Mouse (Mus musculus): ENCODE data around the gene Rnf26. TPM values are rescaled to one million over a fixed set of nuclear protein-coding genes. Genes with fewer than 3 reads are reported as not detected.

Rnf26 gene
- polyA plus RNA-seq, 1 experiment from 2014 or later: 70.5 TPM

DNA sequence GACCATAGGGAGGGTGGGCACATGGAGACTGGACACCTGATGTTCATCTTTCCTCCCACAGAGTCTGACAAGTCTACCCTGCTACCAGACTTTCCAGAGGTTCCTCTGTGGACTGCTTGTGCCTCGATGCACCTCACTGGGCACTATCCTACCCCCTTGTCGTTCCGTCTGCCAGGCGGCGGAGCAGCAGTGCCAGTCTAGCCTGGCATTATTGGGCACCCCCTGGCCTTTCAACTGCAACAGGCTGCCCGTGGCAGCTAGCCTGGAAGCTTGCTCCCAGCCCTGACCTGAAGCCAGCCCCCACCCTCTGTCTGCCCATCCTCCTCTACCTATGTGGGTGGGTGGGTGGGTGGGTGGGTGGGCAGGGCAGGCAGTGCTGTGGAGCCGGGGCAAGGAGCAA lies 7.1 kb downstream of the Rnf26 start:
- Histone ChIP-seq H3K27me3 (no peaks in the 10 kb centered on the region), H3K27ac (no peak overlapping the region), H3K4me2 (no peak overlapping the region), H3K36me3 (peaks cover 36% of the 10 kb centered on the region; the same call in 1 of the 2 replicates), H3K9ac (no peak overlapping the region), H3K4me1 (peaks cover 47% of the 10 kb centered on the region), H3K9me3 (no peaks in the 10 kb centered on the region), H3K4me3 (no peak overlapping the region)
- WGBS: 92% methylated on average over 7 of the region's 7 CpGs
- ATAC-seq (ENCODE audit: insufficient number of reproducible peaks, low FRiP score, low TSS enrichment, low read depth): no peak

DNA sequence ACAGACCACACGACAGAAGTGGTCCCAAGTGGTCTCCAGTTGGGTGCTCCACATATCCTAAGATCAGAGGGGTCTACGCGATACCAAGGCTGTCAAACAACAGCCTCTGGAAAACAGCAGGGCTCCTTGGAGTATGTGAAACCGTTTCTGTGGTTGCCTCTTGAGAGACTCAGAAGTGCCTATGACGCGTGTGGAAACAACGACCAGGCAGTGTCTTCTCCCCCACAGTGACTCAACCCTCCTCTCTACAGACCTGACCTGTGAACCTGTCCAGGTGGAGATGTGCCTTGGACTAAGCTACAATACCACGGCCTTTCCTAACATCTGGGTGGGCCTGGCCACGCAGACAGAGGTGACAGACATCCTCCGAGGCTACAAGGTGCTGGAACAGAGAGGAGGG lies 7.5 kb downstream of the Rnf26 start:
- 86% methylated on average over 10 of the region's 10 CpGs for WGBS
- Histone ChIP-seq H3K27ac (no peak overlapping the region), H3K9me3 (no peaks in the 10 kb centered on the region), H3K4me1 (peaks cover 47% of the 10 kb centered on the region), H3K4me2 (no peak overlapping the region), H3K36me3 (peaks cover 36% of the 10 kb centered on the region; the same call in 1 of the 2 replicates), H3K9ac (no peak overlapping the region), H3K4me3 (no peak overlapping the region), H3K27me3 (no peaks in the 10 kb centered on the region)
- no peak for ATAC-seq (ENCODE audit: insufficient number of reproducible peaks, low FRiP score, low TSS enrichment, low read depth)

DNA sequence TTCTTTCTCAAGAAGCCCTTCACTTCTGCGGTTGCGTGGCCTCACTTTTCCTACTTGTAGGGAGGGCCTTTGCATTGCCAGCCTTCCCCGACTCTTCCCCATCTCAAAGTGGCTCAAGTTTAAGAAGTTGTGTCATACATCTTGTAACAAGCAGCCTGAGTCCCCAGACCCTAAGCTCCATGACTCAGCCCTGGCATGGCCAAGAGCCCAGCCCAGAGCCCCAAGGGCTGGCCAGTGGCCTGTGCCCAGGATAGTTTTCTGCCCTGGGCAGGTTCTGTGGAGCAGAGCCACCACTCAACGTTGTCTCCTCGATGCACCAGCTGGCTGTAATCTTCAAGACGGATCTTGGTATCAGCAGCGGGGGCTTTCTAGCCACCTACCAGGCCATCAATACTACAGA lies 8.4 kb downstream of the Rnf26 start:
- H3K27ac ChIP-seq: no peak overlapping the region
- no peak overlapping the region for H3K4me3 ChIP-seq
- no peaks in the 10 kb centered on the region for H3K9me3 ChIP-seq
- H3K9ac ChIP-seq: no peak overlapping the region
- WGBS: 92% methylated on average over 7 of the region's 7 CpGs
- no peak for ATAC-seq (ENCODE audit: insufficient number of reproducible peaks, low FRiP score, low TSS enrichment, low read depth)
- peaks cover 39% of the 10 kb centered on the region for H3K4me1 ChIP-seq
- H3K4me2 ChIP-seq: no peak overlapping the region
- no peaks in the 10 kb centered on the region for H3K27me3 ChIP-seq
- peaks cover 36% of the 10 kb centered on the region; the same call in 1 of the 2 replicates for H3K36me3 ChIP-seq

DNA sequence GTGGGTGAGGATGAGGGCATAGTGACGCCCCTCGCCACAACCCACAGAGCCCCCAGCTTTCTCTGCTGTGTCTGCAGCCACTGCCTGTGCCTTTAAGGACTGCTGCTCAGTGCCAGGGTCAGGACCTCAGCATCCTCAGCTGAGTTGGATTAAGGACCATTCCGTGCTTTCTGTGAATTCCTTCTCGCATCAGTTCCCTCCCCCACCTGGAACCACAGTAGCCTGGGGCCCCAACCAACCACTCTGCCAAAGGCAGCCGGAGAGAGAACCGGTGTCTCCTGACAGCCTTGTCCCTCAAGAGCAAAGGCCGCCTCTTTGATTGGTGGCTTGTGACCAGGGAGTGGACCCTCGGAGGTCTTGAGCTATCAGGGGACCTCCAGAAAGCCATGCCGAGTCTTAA lies 11.8 kb downstream of the Rnf26 start, which contains the start of gene Mfrp:
TSS of gene Mfrp (plus strand) at position 240 of the 400 bp plus-strand sequence.
- no peak within 1 kb of the TSS for H3K4me3 ChIP-seq
- H3K4me2 ChIP-seq: no peak within 1 kb of the TSS
- H3K36me3 ChIP-seq: peaks cover 27% of the 10 kb centered on the region; the same call in 1 of the 2 replicates
- 56% methylated on average over 9 of the region's 9 CpGs for WGBS
- ATAC-seq (ENCODE audit: insufficient number of reproducible peaks, low FRiP score, low TSS enrichment, low read depth): no peak
- peaks cover 8% of the 10 kb centered on the region for H3K4me1 ChIP-seq
- H3K27ac ChIP-seq: no peak within 1 kb of the TSS
- no peaks in the 10 kb centered on the region for H3K9me3 ChIP-seq
- no peaks in the 10 kb centered on the region for H3K27me3 ChIP-seq
- H3K9ac ChIP-seq: no peak within 1 kb of the TSS

DNA sequence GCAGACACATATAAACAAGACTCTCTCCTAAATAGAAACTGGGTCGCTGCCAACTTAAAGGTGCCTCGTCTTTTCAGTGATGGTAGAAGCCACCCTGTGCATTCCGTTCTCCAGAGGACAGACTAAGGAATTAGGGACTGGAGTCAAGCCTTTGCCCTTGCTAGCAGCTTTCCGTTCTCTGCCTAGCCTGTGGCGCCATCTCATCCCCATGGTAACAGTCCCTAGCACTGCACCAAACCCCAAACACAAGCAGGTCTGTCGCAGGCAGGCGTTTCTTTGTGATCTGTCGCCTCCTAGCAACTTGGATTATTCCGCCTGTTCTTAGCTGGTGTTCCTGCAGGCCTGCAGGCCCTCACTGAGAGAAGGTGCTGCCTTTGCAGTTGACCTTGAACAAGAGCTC lies 16.8 kb downstream of the Rnf26 start:
- no peak overlapping the region for H3K4me2 ChIP-seq
- peaks cover 30% of the 10 kb centered on the region for H3K36me3 ChIP-seq
- H3K27me3 ChIP-seq: no peaks in the 10 kb centered on the region
- H3K9me3 ChIP-seq: no peaks in the 10 kb centered on the region
- no peak overlapping the region for H3K4me3 ChIP-seq
- H3K4me1 ChIP-seq: peaks cover 12% of the 10 kb centered on the region
- WGBS: 39% methylated on average over 9 of the region's 9 CpGs
- H3K9ac ChIP-seq: no peak overlapping the region
- no peak for ATAC-seq (ENCODE audit: insufficient number of reproducible peaks, low FRiP score, low TSS enrichment, low read depth)
- no peak overlapping the region for H3K27ac ChIP-seq

DNA sequence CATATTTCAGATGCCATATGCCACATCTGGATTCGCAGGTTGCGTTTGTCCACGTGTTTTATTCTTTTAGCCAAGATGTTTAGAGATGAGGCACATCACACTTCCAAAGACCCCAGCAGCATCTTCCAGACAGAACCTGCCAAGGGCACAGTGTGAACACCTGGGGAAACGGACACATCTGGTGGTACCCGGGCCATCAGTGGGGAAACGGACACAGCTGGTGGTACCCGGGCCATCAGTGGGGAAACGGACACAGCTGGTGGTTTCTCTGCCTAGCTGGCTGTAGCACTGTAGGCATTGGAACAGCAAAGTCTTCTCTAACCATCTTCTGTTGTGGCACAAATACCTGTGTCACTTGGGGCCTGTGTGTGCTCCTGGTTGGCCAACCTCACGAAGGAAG lies 17.5 kb downstream of the Rnf26 start:
- 84% methylated on average over 9 of the region's 9 CpGs for WGBS
- no peaks in the 10 kb centered on the region for H3K27me3 ChIP-seq
- no peak overlapping the region for H3K4me2 ChIP-seq
- H3K4me3 ChIP-seq: no peak overlapping the region
- no peak overlapping the region for H3K27ac ChIP-seq
- no peaks in the 10 kb centered on the region for H3K9me3 ChIP-seq
- peaks cover 34% of the 10 kb centered on the region for H3K36me3 ChIP-seq
- no peak overlapping the region for H3K9ac ChIP-seq
- H3K4me1 ChIP-seq: peaks cover 12% of the 10 kb centered on the region
- ATAC-seq (ENCODE audit: insufficient number of reproducible peaks, low FRiP score, low TSS enrichment, low read depth): no peak

DNA sequence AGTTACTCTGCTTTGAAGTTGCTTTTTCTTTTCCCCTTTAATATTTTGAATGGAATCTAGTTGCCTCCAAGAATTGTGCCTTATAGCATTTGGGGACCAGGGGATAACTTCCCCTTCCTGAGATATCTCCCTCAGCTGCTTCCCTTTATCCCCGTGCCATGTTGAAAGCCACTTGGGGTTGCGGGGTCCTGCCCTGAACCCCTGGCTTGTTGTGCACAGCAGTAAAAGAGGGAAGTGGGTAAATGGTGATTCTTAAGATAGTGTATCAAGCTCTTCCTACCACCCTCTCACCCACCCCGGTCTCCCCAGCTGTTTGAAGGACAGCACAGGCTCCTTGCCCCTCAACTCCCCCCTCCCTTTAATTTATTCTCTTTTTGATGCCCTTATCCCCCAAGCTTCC lies 18.6 kb downstream of the Rnf26 start:
- Histone ChIP-seq H3K36me3 (peaks cover 34% of the 10 kb centered on the region), H3K4me3 (no peak overlapping the region), H3K27ac (no peak overlapping the region), H3K9ac (no peak overlapping the region), H3K4me1 (peaks cover 12% of the 10 kb centered on the region), H3K27me3 (no peaks in the 10 kb centered on the region), H3K4me2 (no peak overlapping the region), H3K9me3 (no peaks in the 10 kb centered on the region)
- ATAC-seq (ENCODE audit: insufficient number of reproducible peaks, low FRiP score, low TSS enrichment, low read depth): no peak
- 90% methylated on average over 3 of the region's 3 CpGs for WGBS

DNA sequence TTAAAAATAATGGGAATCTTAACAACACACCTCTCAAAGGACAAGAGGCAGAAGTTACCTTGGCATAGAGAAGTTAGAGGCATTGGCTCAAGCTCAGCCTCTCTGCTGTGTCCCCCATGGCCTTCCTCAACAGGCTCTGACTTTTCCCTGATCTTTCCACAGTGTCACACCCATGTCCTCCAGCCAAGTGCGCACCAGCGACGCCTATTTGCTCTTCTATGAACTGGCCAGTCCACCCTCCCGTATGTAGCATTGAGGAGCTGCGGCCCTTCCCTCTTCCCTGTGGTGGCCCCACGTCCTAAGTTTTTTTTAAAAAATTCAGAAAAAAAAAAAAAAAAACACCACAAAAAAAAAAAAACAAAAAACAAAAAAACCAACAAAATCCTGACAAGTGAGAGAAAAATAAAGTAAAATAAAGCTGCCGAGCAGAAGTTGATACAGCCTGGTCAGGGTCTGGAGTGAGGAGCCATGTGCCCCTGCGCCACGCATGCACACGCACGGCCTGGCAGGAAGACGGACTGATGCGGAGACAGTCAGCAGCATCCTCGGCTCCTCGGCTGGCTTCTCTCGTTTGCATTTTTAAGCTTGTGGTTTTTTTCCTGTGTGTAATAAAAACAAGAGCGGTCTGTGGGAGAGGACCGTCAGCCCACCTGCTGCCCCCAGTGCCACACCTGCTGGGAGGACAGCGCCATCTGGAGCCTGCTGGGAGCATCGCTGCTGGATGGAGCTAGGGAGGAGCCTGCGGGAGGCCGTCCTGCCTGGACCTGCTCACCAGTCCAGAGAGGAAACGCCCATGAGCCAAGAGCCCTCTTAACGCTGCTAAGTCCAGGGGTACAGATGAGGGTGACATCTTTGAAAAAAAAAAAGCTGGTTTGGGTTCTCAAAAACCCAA lies 19.5 kb downstream of the Rnf26 start:
- Histone ChIP-seq H3K4me3 (no peak overlapping the region), H3K36me3 (peaks cover 34% of the 10 kb centered on the region), H3K4me1 (peaks cover 16% of the 10 kb centered on the region), H3K27me3 (no peaks in the 10 kb centered on the region), H3K9me3 (no peaks in the 10 kb centered on the region), H3K27ac (no peak overlapping the region), H3K9ac (no peak overlapping the region), H3K4me2 (peak overlapping the region; percentile 10; the same call in 1 of the 2 replicates)
- WGBS: 38% methylated on average over 24 of the region's 24 CpGs
- no peak for ATAC-seq (ENCODE audit: insufficient number of reproducible peaks, low FRiP score, low TSS enrichment, low read depth)

DNA sequence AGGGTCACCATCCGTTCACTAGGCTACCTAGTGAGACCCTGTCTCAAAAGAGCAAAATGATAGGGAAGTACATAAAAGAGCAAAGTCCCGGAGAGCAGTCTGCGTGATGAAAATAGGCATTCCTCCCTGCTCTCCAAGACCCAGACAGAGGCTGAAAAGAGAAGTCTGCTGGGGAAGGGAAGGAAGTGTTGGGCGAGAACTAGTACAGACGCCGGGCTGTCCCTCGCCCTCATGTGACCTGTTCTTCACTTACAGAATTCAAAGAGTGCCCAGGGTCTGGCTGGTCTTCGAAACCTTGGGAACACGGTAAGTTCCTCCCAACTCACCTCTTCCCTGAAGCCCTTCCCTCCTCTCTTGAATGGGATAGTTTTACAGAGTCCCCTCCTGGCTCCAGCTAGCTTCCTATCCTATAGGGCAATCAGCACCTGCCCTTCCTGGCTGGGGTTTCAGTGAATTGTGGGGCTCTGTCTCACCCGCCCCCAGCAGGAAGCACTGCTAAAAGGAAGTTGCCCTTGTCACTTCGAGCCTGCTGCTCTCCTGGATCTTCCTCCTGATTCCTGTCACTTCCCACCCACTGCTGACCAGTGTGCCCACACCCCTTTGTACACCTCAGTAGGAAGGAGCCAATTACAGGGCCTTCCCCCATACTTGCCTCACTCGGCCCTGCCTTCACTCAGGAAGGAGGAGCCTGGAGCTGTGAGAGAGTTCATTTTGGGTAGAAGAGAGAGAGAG lies 24.3 kb downstream of the Rnf26 start:
- Histone ChIP-seq H3K4me3 (no peak overlapping the region), H3K4me1 (peaks cover 39% of the 10 kb centered on the region), H3K36me3 (peaks cover 28% of the 10 kb centered on the region), H3K9ac (no peak overlapping the region), H3K9me3 (no peaks in the 10 kb centered on the region), H3K4me2 (no peak overlapping the region), H3K27ac (no peak overlapping the region), H3K27me3 (peaks cover 8% of the 10 kb centered on the region; the same call in 1 of the 2 replicates)
- WGBS: 60% methylated on average over 12 of the region's 12 CpGs
- no peak for ATAC-seq (ENCODE audit: insufficient number of reproducible peaks, low FRiP score, low TSS enrichment, low read depth)

DNA sequence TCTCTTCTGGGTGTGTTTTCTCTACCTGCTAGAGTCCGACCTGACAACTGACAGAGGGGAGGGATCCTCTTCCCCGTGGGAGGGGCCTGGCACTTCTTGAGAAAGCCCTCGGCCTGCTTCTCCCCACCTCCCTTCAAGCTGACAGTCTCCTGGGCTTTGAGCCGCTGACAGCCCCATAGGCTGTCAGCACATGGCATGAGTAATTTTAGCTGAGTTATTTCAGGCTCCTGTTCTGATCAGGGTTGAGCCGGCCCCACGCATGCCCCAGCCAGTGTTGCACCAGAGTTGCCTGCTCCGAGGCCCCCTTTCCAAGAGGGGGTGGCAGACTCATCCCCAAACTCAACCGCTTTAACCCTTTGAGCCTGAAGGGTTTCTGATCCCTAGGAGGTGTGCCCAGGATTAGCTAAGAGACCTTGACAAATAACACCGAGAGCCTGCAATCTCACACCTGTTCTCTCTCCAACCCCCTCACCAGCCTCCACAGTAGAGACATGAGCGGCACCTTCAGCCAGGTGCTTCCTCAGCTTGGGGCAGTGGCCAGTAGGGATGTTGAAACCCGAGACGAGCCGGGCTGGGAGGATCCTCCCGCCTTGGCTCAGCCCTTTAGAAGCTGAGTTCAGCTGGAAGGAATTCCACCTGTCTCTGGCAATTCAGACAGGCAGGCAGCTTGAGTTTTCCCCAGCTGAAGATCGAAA lies 25.4 kb downstream of the Rnf26 start:
- no peak overlapping the region for H3K4me3 ChIP-seq
- peaks cover 21% of the 10 kb centered on the region for H3K36me3 ChIP-seq
- H3K9me3 ChIP-seq: no peaks in the 10 kb centered on the region
- H3K9ac ChIP-seq: no peak overlapping the region
- 0 out of 2 replicates have a peak overlapping the region, but pooled peaks have one; percentile 19 for H3K4me2 ChIP-seq
- 3% methylated on average over 15 of the region's 15 CpGs for WGBS
- peaks cover 8% of the 10 kb centered on the region; the same call in 1 of the 2 replicates for H3K27me3 ChIP-seq
- peaks cover 45% of the 10 kb centered on the region for H3K4me1 ChIP-seq
- 0 out of 2 replicates have a peak, but pooled peaks have one; percentile 30 for ATAC-seq (ENCODE audit: insufficient number of reproducible peaks, low FRiP score, low TSS enrichment, low read depth)
- H3K27ac ChIP-seq: 0 out of 2 replicates have a peak overlapping the region, but pooled peaks have one; percentile 28

DNA sequence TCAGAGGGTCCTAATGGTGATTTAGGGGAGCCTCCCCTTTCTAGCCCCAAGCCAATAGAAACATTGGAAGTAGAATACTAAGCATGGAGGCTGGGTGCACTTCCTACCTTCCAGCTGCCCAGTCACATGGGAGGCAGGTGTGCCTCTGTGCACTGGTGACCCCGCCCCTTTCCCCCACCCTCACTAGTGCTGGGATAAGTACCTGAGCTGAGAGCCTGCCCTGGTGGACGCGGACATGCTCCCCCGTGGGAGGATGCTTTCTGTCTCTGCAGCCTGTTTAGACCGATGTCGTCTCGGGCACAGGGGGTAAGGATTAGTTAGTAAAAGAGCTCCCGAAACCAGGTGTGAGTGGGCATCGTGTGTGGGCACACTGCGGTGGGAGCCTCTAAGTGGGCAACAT lies 26.4 kb downstream of the Rnf26 start:
- ATAC-seq (ENCODE audit: insufficient number of reproducible peaks, low FRiP score, low TSS enrichment, low read depth): no peak
- H3K9me3 ChIP-seq: no peaks in the 10 kb centered on the region
- H3K27me3 ChIP-seq: peaks cover 8% of the 10 kb centered on the region; the same call in 1 of the 2 replicates
- H3K4me2 ChIP-seq: no peak overlapping the region
- 47% methylated on average over 10 of the region's 10 CpGs for WGBS
- H3K9ac ChIP-seq: no peak overlapping the region
- H3K36me3 ChIP-seq: peaks cover 11% of the 10 kb centered on the region
- peaks cover 45% of the 10 kb centered on the region for H3K4me1 ChIP-seq
- H3K27ac ChIP-seq: no peak overlapping the region
- no peak overlapping the region for H3K4me3 ChIP-seq

Data from limb, embryonic 15.5 days (tissue).